Mouse (Mus musculus): ENCODE measurements around the gene Ghr. TPM values are rescaled to one million over a fixed set of nuclear protein-coding genes. Genes with fewer than 3 reads are reported as not detected.

The Ghr gene
- polyA plus RNA-seq, 1 experiment from 2014 or later = 9.1 TPM

DNA sequence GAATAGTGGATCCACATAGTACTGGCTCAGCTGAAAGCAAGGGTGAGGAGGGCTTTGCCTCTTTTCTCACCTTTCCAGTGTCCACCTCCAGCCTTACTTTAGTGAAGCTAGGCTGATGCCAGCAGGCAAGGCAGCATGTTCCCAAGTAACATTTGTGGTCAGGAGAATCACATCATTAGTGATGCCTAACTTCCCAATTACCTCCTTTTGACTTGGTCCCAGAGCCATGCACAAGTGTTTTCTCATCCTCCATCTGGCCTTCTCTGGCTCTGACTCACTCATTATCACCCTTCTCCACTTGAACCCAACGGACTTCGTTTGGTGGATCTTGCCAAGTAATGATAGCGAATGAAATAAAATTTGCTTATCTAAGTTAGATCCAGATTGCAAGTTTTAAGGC, 148.8 kb downstream of the Ghr start:
- Histone ChIP-seq H3K36me3 (no peaks in the 10 kb centered on the region), H3K9ac (no peak overlapping the region), H3K9me3 (no peaks in the 10 kb centered on the region), H3K27me3 (no peaks in the 10 kb centered on the region), H3K4me2 (no peak overlapping the region), H3K4me3 (no peak overlapping the region), H3K4me1 (replicated peaks) (no peaks in the 10 kb centered on the region), H3K27ac (replicated peaks) (no peak overlapping the region)
- ATAC-seq (ENCODE audit: low FRiP score, low read depth) = no peak
- WGBS = 82% methylated on average over 3 of the region's 3 CpGs

DNA sequence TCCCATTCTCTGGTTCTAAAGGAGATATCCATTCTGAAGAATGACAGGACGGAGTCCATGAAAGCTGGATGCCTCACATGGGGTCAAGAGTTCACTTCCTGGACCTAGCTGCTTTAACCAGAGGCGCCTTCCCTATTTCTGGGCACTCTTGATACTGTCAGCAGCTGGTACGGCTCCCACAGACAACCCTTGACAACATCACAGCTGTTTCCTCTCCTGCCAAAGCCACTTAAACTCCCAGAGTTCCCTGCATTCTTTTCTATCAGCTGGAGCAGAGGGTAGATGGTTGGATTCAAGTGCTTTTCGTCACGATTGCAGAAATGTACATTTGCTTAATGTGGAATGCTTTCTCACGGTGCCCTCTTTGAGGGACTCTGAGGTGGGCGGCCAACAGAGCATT, 150.0 kb downstream of the Ghr start:
- 77% methylated on average over 7 of the region's 7 CpGs for WGBS
- Histone ChIP-seq H3K4me3 (no peak overlapping the region), H3K27ac (replicated peaks) (no peak overlapping the region), H3K4me2 (no peak overlapping the region), H3K9ac (no peak overlapping the region), H3K27me3 (no peaks in the 10 kb centered on the region), H3K4me1 (replicated peaks) (no peaks in the 10 kb centered on the region), H3K36me3 (no peaks in the 10 kb centered on the region), H3K9me3 (no peaks in the 10 kb centered on the region)
- ATAC-seq (ENCODE audit: low FRiP score, low read depth) = no peak

GRCm38 (mm10) chr15:3432823-3433222, 150.5 kb downstream of the Ghr start:
- Histone ChIP-seq H3K4me2 (no peak overlapping the region), H3K9me3 (no peaks in the 10 kb centered on the region), H3K4me1 (replicated peaks) (no peaks in the 10 kb centered on the region), H3K27ac (replicated peaks) (no peak overlapping the region), H3K4me3 (no peak overlapping the region), H3K36me3 (no peaks in the 10 kb centered on the region), H3K27me3 (no peaks in the 10 kb centered on the region), H3K9ac (no peak overlapping the region)
- WGBS = 85% methylated on average over 1 of the region's 1 CpGs
- no peak for ATAC-seq (ENCODE audit: low FRiP score, low read depth)

- no peak overlapping the region for H3K9ac ChIP-seq
- no peaks in the 10 kb centered on the region for H3K27me3 ChIP-seq
- H3K9me3 ChIP-seq = no peaks in the 10 kb centered on the region
- H3K36me3 ChIP-seq = no peaks in the 10 kb centered on the region
- H3K27ac ChIP-seq (replicated peaks) = no peak overlapping the region
- no peaks in the 10 kb centered on the region for H3K4me1 ChIP-seq (replicated peaks)
- no peak overlapping the region for H3K4me2 ChIP-seq
- no peak for ATAC-seq (ENCODE audit: low FRiP score, low read depth)
- no peak overlapping the region for H3K4me3 ChIP-seq
These were observed 153.9 kb downstream of the Ghr start for GRCm38 (mm10) chr15:3429417-3429816.

DNA sequence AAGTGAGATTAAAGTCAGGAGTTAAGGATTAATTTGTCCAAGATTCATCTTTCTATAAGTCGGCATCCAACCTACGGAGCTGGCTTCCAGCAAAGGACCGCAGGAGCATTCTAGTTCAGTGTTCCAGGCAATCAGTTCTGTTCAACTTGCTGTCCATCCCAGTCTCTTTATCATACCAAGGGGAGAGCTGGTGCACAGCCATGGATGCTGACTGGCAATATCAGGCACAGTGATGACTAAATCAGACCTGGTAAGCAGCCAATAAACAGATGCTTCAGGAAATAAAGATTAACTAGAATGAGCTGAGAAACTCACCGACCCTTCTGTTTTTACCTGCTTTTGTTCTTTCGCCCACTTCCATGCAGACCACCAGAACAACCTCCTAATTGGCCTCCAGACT, 154.3 kb downstream of the Ghr start:
- Histone ChIP-seq H3K4me2 (no peak overlapping the region), H3K4me3 (no peak overlapping the region), H3K27me3 (no peaks in the 10 kb centered on the region), H3K36me3 (no peaks in the 10 kb centered on the region), H3K27ac (replicated peaks) (no peak overlapping the region), H3K9me3 (no peaks in the 10 kb centered on the region), H3K4me1 (replicated peaks) (no peaks in the 10 kb centered on the region), H3K9ac (no peak overlapping the region)
- ATAC-seq (ENCODE audit: low FRiP score, low read depth) = no peak
- 82% methylated on average over 5 of the region's 5 CpGs for WGBS

GRCm38 (mm10) chr15:3426401-3426800, 156.9 kb downstream of the Ghr start:
- no peak for ATAC-seq (ENCODE audit: low FRiP score, low read depth)

DNA sequence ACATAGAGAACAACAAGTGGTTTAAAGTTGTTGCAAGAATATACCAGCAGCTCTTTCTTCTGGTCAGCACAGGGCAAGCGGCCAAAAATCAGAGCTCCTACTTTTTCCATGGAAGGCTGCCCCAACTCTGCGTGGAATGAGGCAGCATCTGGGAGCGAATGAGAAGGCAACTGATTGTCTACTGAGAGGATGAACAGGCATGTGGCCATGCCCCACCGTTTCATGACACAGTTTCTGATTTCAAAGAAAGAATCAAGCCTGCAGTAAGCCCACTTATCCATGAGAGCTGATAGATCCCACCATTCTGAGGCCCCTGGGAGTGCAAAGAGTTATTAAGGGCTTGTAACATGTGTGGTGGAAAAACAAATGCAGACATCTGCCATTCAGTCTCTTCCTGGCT, 160.1 kb downstream of the Ghr start:
- no peak overlapping the region for H3K4me3 ChIP-seq
- no peak for ATAC-seq (ENCODE audit: low FRiP score, low read depth)
- 64% methylated on average over 4 of the region's 4 CpGs for WGBS
- no peaks in the 10 kb centered on the region for H3K27me3 ChIP-seq
- no peak overlapping the region for H3K4me2 ChIP-seq
- no peaks in the 10 kb centered on the region for H3K36me3 ChIP-seq
- H3K4me1 ChIP-seq (replicated peaks) = no peaks in the 10 kb centered on the region
- no peaks in the 10 kb centered on the region for H3K9me3 ChIP-seq
- H3K9ac ChIP-seq = no peak overlapping the region
- no peak overlapping the region for H3K27ac ChIP-seq (replicated peaks)

More at GRCm38 (mm10) chr15:3426401-3426800, 156.9 kb downstream of the Ghr start:
- H3K4me3 ChIP-seq = no peak overlapping the region
- no peaks in the 10 kb centered on the region for H3K27me3 ChIP-seq
- H3K9ac ChIP-seq = no peak overlapping the region
- WGBS = 73% methylated on average over 4 of the region's 4 CpGs
- no peaks in the 10 kb centered on the region for H3K36me3 ChIP-seq
- H3K27ac ChIP-seq (replicated peaks) = no peak overlapping the region
- no peaks in the 10 kb centered on the region for H3K9me3 ChIP-seq
- H3K4me2 ChIP-seq = no peak overlapping the region
- H3K4me1 ChIP-seq (replicated peaks) = no peaks in the 10 kb centered on the region

DNA sequence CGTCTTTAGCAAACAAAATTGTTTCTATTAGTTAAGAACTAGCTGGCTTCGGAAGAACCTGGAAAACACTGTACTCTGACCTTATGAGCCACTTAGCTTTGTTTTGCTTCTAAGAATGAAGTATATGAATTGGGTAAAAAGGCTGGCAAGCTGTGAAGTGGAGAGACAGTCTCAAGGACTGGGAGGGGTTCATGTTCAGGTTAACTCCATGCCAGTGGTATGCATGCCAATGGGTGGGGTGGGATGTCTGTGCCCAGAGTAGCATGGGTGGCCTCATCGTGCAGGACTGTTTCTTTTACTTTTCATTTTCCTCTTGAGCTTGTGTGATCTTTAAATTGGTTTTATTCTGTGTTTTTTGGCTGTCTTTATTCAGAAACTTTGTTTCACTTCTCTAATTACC, 165.6 kb downstream of the Ghr start:
- no peaks in the 10 kb centered on the region for H3K36me3 ChIP-seq
- no peaks in the 10 kb centered on the region for H3K4me1 ChIP-seq (replicated peaks)
- no peaks in the 10 kb centered on the region for H3K27me3 ChIP-seq
- no peak overlapping the region for H3K4me3 ChIP-seq
- 84% methylated on average over 3 of the region's 3 CpGs for WGBS
- H3K9ac ChIP-seq = no peak overlapping the region
- H3K4me2 ChIP-seq = no peak overlapping the region
- no peak overlapping the region for H3K27ac ChIP-seq (replicated peaks)
- no peaks in the 10 kb centered on the region for H3K9me3 ChIP-seq
- ATAC-seq (ENCODE audit: low FRiP score, low read depth) = no peak

DNA sequence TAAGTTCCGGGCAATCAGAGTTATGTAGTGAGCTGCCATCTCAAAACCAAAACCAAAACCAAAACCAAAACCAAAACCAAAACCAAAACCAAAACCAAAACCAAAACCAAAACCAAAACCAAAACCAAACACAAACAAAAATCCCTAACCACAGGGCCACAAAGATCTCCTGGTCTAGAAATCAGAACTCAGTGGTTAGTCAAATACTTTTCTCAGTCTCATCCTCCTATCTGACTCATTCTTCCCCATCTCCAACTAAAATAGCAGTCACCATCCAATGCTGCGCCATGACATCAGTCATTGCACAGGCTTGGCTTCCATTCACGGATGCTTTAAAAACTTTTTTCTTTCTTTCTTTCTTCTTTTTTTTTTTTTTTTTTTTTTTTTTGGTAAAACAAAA, 170.2 kb downstream of the Ghr start:
- no peak overlapping the region for H3K9ac ChIP-seq
- ATAC-seq (ENCODE audit: low FRiP score, low read depth) = no peak
- H3K27ac ChIP-seq (replicated peaks) = no peak overlapping the region
- H3K27me3 ChIP-seq = no peaks in the 10 kb centered on the region
- H3K4me2 ChIP-seq = no peak overlapping the region
- H3K9me3 ChIP-seq = no peaks in the 10 kb centered on the region
- no peaks in the 10 kb centered on the region for H3K36me3 ChIP-seq
- H3K4me3 ChIP-seq = no peak overlapping the region
- WGBS = 94% methylated on average over 3 of the region's 3 CpGs
- H3K4me1 ChIP-seq (replicated peaks) = no peaks in the 10 kb centered on the region

DNA sequence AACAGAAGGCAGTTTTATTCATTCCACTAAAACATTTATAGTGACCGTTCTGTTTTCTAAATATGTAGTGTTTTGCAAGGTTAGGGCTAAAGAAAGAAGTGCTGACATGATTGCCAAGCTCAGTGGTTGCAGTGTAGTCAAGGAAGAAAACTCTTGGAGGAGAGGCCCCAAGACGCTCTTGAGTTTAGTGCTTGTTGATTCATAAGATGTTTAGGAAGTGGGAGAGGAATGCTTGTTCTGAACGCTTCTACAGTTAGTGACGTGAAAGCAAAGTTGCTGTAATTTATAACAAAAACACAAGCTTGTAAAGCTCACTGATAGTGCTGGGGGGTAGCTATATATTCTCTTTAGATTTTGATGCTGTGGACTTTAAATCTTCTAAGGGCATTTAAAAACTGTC, 174.8 kb downstream of the Ghr start:
- H3K9ac ChIP-seq = no peak overlapping the region
- ATAC-seq (ENCODE audit: low FRiP score, low read depth) = no peak
- WGBS = 87% methylated on average over 4 of the region's 4 CpGs
- no peaks in the 10 kb centered on the region for H3K27me3 ChIP-seq
- no peaks in the 10 kb centered on the region for H3K9me3 ChIP-seq
- H3K36me3 ChIP-seq = no peaks in the 10 kb centered on the region
- H3K4me3 ChIP-seq = no peak overlapping the region
- no peaks in the 10 kb centered on the region for H3K4me1 ChIP-seq (replicated peaks)
- no peak overlapping the region for H3K27ac ChIP-seq (replicated peaks)
- H3K4me2 ChIP-seq = no peak overlapping the region

GRCm38 (mm10) chr15:3399196-3399595, 184.1 kb downstream of the Ghr start:
- H3K27me3 ChIP-seq = no peaks in the 10 kb centered on the region
- ATAC-seq (ENCODE audit: low FRiP score, low read depth) = no peak
- no peak overlapping the region for H3K4me3 ChIP-seq

GRCm38 (mm10) chr15:3397369-3398100, 185.8 kb downstream of the Ghr start:
- Histone ChIP-seq H3K4me2 (no peak overlapping the region), H3K9me3 (no peaks in the 10 kb centered on the region), H3K27ac (replicated peaks) (no peak overlapping the region), H3K36me3 (no peaks in the 10 kb centered on the region), H3K27me3 (no peaks in the 10 kb centered on the region), H3K4me3 (no peak overlapping the region), H3K4me1 (replicated peaks) (no peaks in the 10 kb centered on the region), H3K9ac (no peak overlapping the region)
- no peak for ATAC-seq (ENCODE audit: low FRiP score, low read depth)
- 82% methylated on average over 3 of the region's 3 CpGs for whole genome bisulfite sequencing

More at GRCm38 (mm10) chr15:3399196-3399595, 184.1 kb downstream of the Ghr start:
- no peaks in the 10 kb centered on the region for H3K9me3 ChIP-seq
- no peak overlapping the region for H3K27ac ChIP-seq (replicated peaks)
- H3K36me3 ChIP-seq = no peaks in the 10 kb centered on the region
- H3K4me2 ChIP-seq = no peak overlapping the region
- H3K4me1 ChIP-seq (replicated peaks) = no peaks in the 10 kb centered on the region
- no peak overlapping the region for H3K9ac ChIP-seq

DNA sequence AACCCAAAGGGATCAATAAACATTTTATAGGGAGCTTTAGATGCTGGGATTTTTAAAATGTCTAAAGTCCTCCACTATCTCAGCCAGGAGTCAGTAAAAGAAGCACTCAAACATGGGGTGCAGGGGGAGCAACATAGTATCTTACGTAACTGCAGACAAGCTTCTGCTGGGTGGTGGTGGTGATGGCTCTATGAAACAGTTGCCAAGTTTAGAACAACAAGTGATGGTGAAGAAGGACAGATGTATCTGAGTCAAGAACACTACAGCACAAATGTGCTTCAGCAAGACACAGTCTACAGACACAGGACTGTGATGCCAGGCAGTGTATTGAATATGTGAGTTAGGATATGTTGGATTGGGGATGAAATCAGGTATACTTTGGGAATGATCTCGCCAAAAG, 187.1 kb downstream of the Ghr start:
- Histone ChIP-seq H3K27me3 (no peaks in the 10 kb centered on the region), H3K9me3 (no peaks in the 10 kb centered on the region), H3K4me1 (replicated peaks) (no peaks in the 10 kb centered on the region), H3K4me3 (no peak overlapping the region), H3K36me3 (no peaks in the 10 kb centered on the region), H3K9ac (no peak overlapping the region), H3K4me2 (no peak overlapping the region), H3K27ac (replicated peaks) (no peak overlapping the region)
- ATAC-seq (ENCODE audit: low FRiP score, low read depth) = no peak
- 82% methylated on average over 2 of the region's 2 CpGs for WGBS
